Mouse (Mus musculus) liver, embryonic 15.5 days (tissue): Measurements from ENCODE around the gene Ltbp2. TPM values are rescaled to one million over a fixed set of nuclear protein-coding genes. Genes with fewer than 3 reads are reported as not detected.

Experiments used
- ATAC-seq: fragments of 200-750 bp; cut with Nextera tagmentation; 2 replicates; pipeline ENCODE4 v1.8.0; 2017; ENCODE audit warnings: moderate number of reproducible peaks, mild to moderate bottlenecking, moderate library complexity; ENCODE audit not compliant: insufficient read depth
- H3K27ac ChIP-seq: fragments of 300-500 bp; sonication (generic); replicated peaks from 2 replicates; pipeline ENCODE4 v1.5.1; 2015; ENCODE audit warnings: mild to moderate bottlenecking, inconsistent platforms
- H3K27me3 ChIP-seq: fragments of 300-500 bp; sonication (generic); 2 replicates; pipeline ENCODE4 v1.6.1; 2015; ENCODE audit warnings: mild to moderate bottlenecking, inconsistent platforms
- H3K36me3 ChIP-seq: fragments of 300-500 bp; sonication (generic); replicated peaks from 2 replicates; pipeline ENCODE4 v1.6.1; 2015; ENCODE audit warnings: moderate library complexity, mild to moderate bottlenecking, inconsistent platforms
- H3K4me1 ChIP-seq: fragments of 300-500 bp; sonication (generic); replicated peaks from 2 replicates; pipeline ENCODE4 v1.6.1; 2015; ENCODE audit warnings: inconsistent platforms
- H3K4me2 ChIP-seq: fragments of 300-500 bp; sonication (generic); 2 replicates; pipeline ENCODE4 v1.6.1; 2015; ENCODE audit warnings: moderate library complexity, mild to moderate bottlenecking, inconsistent platforms
- H3K4me3 ChIP-seq: fragments of 300-500 bp; sonication (generic); replicated peaks from 2 replicates; pipeline ENCODE4 v1.5.1; 2015; ENCODE audit warnings: mild to moderate bottlenecking, inconsistent platforms
- H3K9ac ChIP-seq: fragments of 300-500 bp; sonication (generic); 2 replicates; pipeline ENCODE4 v1.6.1; 2015; ENCODE audit warnings: moderate library complexity, mild to moderate bottlenecking, inconsistent platforms
- H3K9me3 ChIP-seq: fragments of 300-500 bp; sonication (generic); replicated peaks from 2 replicates; pipeline ENCODE4 v1.6.1; 2016; ENCODE audit warnings: inconsistent platforms
- WGBS: fragments of 180-500 bp; shearing (Covaris S2); methylation state at CpG from one replicate; pipeline ENCODE4 v1.1.7; 2015; ENCODE audit warnings: mixed read lengths; ENCODE audit not compliant: insufficient replicate concordance; 5-methylcytosine and 5-hydroxymethylcytosine counted together
- polyA plus RNA-seq: library from polyadenylated mRNA; unstranded; fragments of >200 nt; fragmentation: Nextera tagmentation; extraction: Ambion mirVana; gene quantifications from 2 replicates; pipeline ENCODE4 v1.2.1, GENCODE M21; 2015

The Ltbp2 gene
- polyA plus RNA-seq, 1 experiment from 2014 or later, result 0.26 TPM

- Histone ChIP-seq H3K4me3 (peak overlapping the region; percentile 75), H3K9me3 (no peaks in the 10 kb centered on the region), H3K27me3 (no peaks in the 10 kb centered on the region), H3K36me3 (peaks cover 6% of the 10 kb centered on the region; the same call in 1 of the 2 replicates), H3K27ac (peak overlapping the region; percentile 97), H3K4me2 (peak overlapping the region; percentile 88), H3K4me1 (peaks cover 50% of the 10 kb centered on the region), H3K9ac (peak overlapping the region; percentile 77)
- peak; percentile 17 for ATAC-seq
- WGBS, result under 1% methylated on average over 20 of the region's 20 CpGs
These were observed 102.9 kb downstream of the Ltbp2 start for GRCm38 (mm10) chr12:84773476-84773875.

- peaks cover 6% of the 10 kb centered on the region; the same call in 1 of the 2 replicates for H3K36me3 ChIP-seq
- peak within 1 kb of the TSS; percentile 78 for H3K9ac ChIP-seq
- no peaks in the 10 kb centered on the region for H3K9me3 ChIP-seq
- H3K27me3 ChIP-seq, result no peaks in the 10 kb centered on the region
- H3K4me1 ChIP-seq, result peaks cover 50% of the 10 kb centered on the region
- peak; percentile 99 for ATAC-seq
- H3K4me2 ChIP-seq, result peak within 1 kb of the TSS; percentile 88
- H3K4me3 ChIP-seq, result peak within 1 kb of the TSS; percentile 75
- peak within 1 kb of the TSS; percentile 97 for H3K27ac ChIP-seq
- under 1% methylated on average over 50 of the region's 50 CpGs for WGBS
These were observed 103.4 kb downstream of the Ltbp2 start, which contains the start of the genes Npc2 and Isca2 for GRCm38 (mm10) chr12:84772726-84773441. Gene Npc2 (minus strand): TSS chr12:84773152. Gene Isca2 (plus strand): TSS chr12:84773251.

DNA sequence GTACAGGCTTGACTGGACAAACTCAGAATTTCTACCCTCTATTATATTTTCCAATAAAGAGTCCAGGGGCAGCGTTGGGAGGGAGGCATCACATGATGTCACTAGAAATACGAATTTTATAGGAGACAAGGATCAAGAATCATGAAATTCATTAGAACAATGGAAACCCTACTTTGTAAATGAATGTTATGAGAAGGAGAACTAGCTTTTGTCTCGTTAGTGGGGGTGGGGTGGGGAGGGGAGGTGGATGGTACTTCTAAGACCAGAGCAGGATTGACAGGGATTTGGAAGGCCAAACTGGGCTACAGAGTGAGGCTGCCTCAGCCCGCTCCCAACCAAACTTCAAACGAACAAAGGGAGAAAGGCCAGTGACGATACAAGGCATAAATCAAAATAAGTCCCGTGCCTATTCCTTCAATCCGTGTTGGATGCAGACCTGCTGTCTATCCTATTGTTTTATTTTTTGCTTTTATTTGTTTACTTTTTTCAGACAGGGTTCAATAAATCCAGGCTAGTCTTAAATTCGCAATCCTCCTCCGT, 104.3 kb downstream of the Ltbp2 start:
- peak overlapping the region; percentile 75 for H3K4me3 ChIP-seq
- ATAC-seq, result no peak
- peak overlapping the region; percentile 97 for H3K27ac ChIP-seq
- H3K4me1 ChIP-seq, result peaks cover 50% of the 10 kb centered on the region
- H3K4me2 ChIP-seq, result peak overlapping the region; percentile 88
- no peaks in the 10 kb centered on the region for H3K9me3 ChIP-seq
- H3K36me3 ChIP-seq, result peaks cover 6% of the 10 kb centered on the region; the same call in 1 of the 2 replicates
- H3K9ac ChIP-seq, result peak overlapping the region; percentile 78
- H3K27me3 ChIP-seq, result no peaks in the 10 kb centered on the region
- 7% methylated on average over 10 of the region's 10 CpGs for WGBS

DNA sequence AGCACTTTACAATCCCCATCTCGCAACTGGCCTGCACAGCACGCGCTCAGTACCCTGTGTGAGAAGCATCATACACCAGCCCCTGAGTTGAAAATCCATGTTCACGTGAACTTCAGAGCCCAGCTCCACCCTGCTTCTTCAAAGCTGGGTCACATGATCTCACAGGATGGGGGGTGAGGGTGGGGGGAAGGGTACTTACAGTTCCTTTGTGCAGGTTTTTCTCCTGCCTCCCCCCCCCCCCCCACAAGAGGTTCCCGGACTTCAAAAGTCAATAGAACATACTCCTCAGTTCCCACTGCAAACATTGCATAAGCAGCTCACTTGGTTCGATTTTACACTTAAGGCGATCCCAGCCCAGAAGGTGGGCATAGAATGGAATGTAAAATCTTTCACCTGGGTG, 106.7 kb downstream of the Ltbp2 start:
- no peak overlapping the region for H3K4me3 ChIP-seq
- no peaks in the 10 kb centered on the region for H3K9me3 ChIP-seq
- H3K4me1 ChIP-seq, result peaks cover 57% of the 10 kb centered on the region
- H3K27me3 ChIP-seq, result no peaks in the 10 kb centered on the region
- 78% methylated on average over 7 of the region's 7 CpGs for WGBS
- peaks cover 12% of the 10 kb centered on the region for H3K36me3 ChIP-seq
- no peak overlapping the region; the same call in 1 of the 2 replicates for H3K4me2 ChIP-seq
- H3K9ac ChIP-seq, result no peak overlapping the region
- ATAC-seq, result no peak
- H3K27ac ChIP-seq, result no peak overlapping the region

DNA sequence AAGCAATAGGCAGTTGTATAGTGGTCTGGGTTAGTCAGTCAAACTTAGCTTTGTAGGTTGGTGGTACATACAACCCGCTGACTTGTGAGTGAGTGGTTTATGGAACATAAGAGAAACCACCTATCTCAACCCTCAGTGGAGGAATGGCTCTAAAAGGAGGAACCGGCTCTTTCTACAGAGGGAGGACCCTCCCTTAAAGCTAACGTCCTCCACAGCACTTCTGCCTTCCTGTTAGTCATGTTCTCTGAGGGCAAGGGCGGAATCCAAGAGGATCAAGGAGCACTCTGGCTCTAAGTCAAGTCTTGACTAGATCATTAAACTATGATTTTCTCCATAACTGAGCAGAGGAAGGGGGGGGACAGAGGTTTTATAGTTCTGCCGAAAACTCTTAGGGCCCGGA, 108.8 kb downstream of the Ltbp2 start:
- 0 out of 2 replicates have a peak overlapping the region, but pooled peaks have one; percentile 20 for H3K27ac ChIP-seq
- no peak overlapping the region for H3K4me2 ChIP-seq
- H3K9ac ChIP-seq, result no peak overlapping the region
- H3K9me3 ChIP-seq, result no peaks in the 10 kb centered on the region
- H3K4me3 ChIP-seq, result no peak overlapping the region
- peaks cover 52% of the 10 kb centered on the region for H3K4me1 ChIP-seq
- no peak for ATAC-seq
- 55% methylated on average over 6 of the region's 6 CpGs for WGBS
- peaks cover 24% of the 10 kb centered on the region for H3K36me3 ChIP-seq
- no peaks in the 10 kb centered on the region for H3K27me3 ChIP-seq

- Histone ChIP-seq H3K4me3 (no peak overlapping the region), H3K4me2 (no peak overlapping the region), H3K27me3 (no peaks in the 10 kb centered on the region), H3K27ac (no peak overlapping the region), H3K4me1 (peaks cover 47% of the 10 kb centered on the region), H3K36me3 (peaks cover 24% of the 10 kb centered on the region), H3K9ac (no peak overlapping the region), H3K9me3 (no peaks in the 10 kb centered on the region)
- 66% methylated on average over 5 of the region's 5 CpGs for WGBS
- no peak for ATAC-seq
These were observed 110.1 kb downstream of the Ltbp2 start for GRCm38 (mm10) chr12:84766113-84766735.

GRCm38 (mm10) chr12:84765506-84765905, 110.8 kb downstream of the Ltbp2 start:
- Histone ChIP-seq H3K9me3 (no peaks in the 10 kb centered on the region), H3K27me3 (no peaks in the 10 kb centered on the region), H3K4me3 (no peak overlapping the region), H3K36me3 (peaks cover 24% of the 10 kb centered on the region), H3K27ac (no peak overlapping the region), H3K4me2 (no peak overlapping the region), H3K4me1 (peaks cover 42% of the 10 kb centered on the region), H3K9ac (no peak overlapping the region)
- 78% methylated on average over 15 of the region's 15 CpGs for WGBS
- ATAC-seq, result no peak

- Histone ChIP-seq H3K27me3 (no peaks in the 10 kb centered on the region), H3K9ac (no peak overlapping the region), H3K4me3 (no peak overlapping the region), H3K4me2 (no peak overlapping the region), H3K4me1 (peaks cover 34% of the 10 kb centered on the region), H3K36me3 (peaks cover 30% of the 10 kb centered on the region), H3K27ac (no peak overlapping the region), H3K9me3 (no peaks in the 10 kb centered on the region)
- ATAC-seq, result no peak
- WGBS, result 80% methylated on average over 7 of the region's 7 CpGs
These were observed 111.6 kb downstream of the Ltbp2 start for GRCm38 (mm10) chr12:84764756-84765155.

- Histone ChIP-seq H3K4me1 (peaks cover 25% of the 10 kb centered on the region), H3K4me2 (no peak overlapping the region), H3K36me3 (peaks cover 33% of the 10 kb centered on the region), H3K9ac (no peak overlapping the region), H3K9me3 (no peaks in the 10 kb centered on the region), H3K4me3 (no peak overlapping the region), H3K27ac (no peak overlapping the region), H3K27me3 (no peaks in the 10 kb centered on the region)
- WGBS, result 68% methylated on average over 13 of the region's 13 CpGs
- no peak for ATAC-seq
These were observed 112.6 kb downstream of the Ltbp2 start for GRCm38 (mm10) chr12:84763577-84764218.

DNA sequence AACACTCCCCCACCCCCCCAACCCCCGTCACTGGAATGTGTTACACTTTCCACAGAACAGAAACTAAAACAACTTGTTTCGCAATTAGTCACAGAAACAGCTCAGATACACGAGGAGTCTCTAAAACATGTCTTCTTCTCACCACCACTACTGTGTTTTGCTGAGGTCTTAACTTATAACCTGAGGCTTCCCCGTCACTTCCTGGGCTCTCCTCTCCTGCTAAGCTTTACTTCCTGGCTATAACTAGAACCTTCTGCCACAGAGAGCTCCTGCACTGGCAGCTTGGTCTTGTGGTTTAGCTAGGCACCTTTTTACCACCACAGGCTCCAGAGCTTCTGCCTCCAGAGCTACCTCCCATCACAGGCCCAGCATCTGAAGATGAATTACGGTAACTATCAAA, 113.8 kb downstream of the Ltbp2 start:
- ATAC-seq, result no peak
- Histone ChIP-seq H3K9me3 (no peaks in the 10 kb centered on the region), H3K27ac (peak overlapping the region; percentile 38; the same call in 1 of the 2 replicates), H3K4me2 (no peak overlapping the region), H3K4me3 (no peak overlapping the region), H3K9ac (no peak overlapping the region), H3K4me1 (peaks cover 25% of the 10 kb centered on the region), H3K27me3 (no peaks in the 10 kb centered on the region), H3K36me3 (peaks cover 33% of the 10 kb centered on the region)
- 59% methylated on average over 5 of the region's 5 CpGs for WGBS

- no peak for ATAC-seq
- Histone ChIP-seq H3K27ac (no peak overlapping the region), H3K9ac (no peak overlapping the region), H3K36me3 (peaks cover 37% of the 10 kb centered on the region), H3K4me1 (peaks cover 13% of the 10 kb centered on the region), H3K4me2 (no peak overlapping the region), H3K9me3 (no peaks in the 10 kb centered on the region), H3K27me3 (no peaks in the 10 kb centered on the region), H3K4me3 (no peak overlapping the region)
- 45% methylated on average over 2 of the region's 2 CpGs for WGBS
These were observed 117.3 kb downstream of the Ltbp2 start for GRCm38 (mm10) chr12:84759063-84759462.
